Mouse (Mus musculus) hematopoietic stem cell, adult 5-6 weeks (primary cell): ENCODE data around the gene Pdha1. TPM values are rescaled to one million over a fixed set of nuclear protein-coding genes. Genes with fewer than 3 reads are reported as not detected.

Experiments
- ATAC-seq, 2 experiments: fragments of 125-278 bp in 1 of 2; replicated peaks in 1 of 2; 2 replicates each; pipeline ENCODE4 v1.8.0; 2016 to 2017; ENCODE audit warnings: inconsistent platforms in 2 of 2, mild to moderate bottlenecking in 2 of 2, moderate number of reproducible peaks in 2 of 2, low read depth in 1 of 2, moderate TSS enrichment in 1 of 2; ENCODE audit not compliant: low FRiP score in 2 of 2, poor library complexity in 2 of 2, severe bottlenecking in 2 of 2, insufficient read depth in 1 of 2, low TSS enrichment in 1 of 2
- total RNA-seq: library from RNA; stranded (forward); fragments of 172-1452, 232-1000 nt; gene quantifications from 2 replicates; pipeline ENCODE4 v1.2.3, GENCODE M21; 2017

Gene Pdha1
- total RNA-seq: 176 and 188 TPM in 2 replicates

DNA sequence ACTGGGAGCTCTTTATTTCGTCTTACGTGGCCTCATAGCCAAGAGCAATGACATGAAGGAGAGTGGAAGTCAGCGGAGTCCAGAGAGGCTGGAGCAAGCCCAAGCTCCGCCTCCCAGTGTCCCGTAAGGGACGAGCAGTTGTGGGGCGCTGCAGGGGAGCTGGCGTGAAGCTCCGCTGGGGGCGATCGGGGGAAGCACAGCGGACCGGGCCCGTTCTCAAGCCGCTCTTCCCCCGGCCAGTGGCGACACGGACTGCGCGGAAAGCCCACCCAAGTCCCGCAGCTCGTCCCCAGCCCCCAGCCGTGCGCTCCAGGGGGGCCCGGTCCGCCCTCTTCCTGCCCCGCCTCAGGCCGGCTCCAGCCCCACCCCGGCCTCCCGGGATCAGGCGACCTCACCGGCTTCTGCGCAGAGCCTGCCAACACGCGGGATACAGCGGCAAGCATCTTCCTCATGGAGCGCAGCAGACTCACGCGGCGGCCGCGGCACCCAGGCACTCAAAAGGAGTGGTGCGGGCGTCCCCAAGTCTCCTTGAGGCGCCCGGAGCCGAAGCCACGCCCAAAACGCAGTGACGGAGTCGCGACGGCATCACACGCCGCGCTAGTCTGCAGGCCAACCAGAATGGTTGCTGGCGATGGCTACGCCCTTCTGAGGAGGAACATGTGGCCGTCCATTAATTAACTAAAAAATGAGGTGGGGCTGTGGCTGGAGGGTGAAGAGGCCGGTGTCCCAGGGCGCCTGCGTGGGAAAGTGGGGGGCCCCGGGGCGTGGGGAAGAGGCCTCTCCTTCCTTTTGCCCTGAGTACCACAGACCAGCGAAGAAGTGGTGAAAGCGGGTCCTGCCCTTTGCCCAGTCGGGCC is at the start of gene Pdha1:
Gene Pdha1 (minus strand): TSS at position 553 of the 857 bp plus-strand sequence.
- ATAC-seq: peak; percentile 90 to 96

DNA sequence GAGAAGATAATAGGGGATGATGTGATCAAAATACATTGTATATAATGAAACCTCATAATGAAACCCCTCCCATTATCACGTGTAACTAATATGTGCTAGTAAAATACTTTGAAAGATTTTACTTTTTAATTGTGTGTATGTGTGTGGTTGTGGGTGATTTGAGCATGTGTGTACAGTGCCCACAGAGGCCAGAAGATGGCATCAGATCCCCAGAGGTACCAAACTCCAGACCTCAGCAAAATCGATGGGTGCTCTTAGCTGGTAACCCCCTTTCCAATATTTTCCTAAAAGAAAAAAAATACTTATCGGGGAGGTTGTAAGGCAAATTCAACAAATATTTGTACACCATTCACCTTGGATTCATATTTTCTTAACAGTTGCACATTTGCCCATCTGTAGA is 40.8 kb upstream of the Pdha1 start:
- ATAC-seq: no peak

DNA sequence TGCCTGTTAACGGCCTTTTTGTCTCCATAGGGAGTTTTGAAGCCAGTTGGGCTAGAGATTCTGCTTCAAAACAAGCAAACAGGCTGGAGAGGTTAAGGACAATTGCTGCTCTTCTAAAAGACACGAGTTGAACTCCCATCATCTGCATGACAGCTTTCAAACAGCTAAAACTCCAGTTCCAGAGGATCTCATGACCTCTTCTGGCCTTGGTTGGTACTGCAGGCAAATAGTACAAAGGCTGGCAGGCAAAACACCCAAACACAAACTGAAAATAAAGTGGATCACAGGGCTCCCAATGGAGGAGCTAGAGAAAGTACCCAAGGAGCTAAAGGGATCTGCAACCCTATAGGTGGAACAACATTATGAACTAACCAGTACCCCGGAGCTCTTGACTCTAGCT is 31.9 kb upstream of the Pdha1 start:
- ATAC-seq: peak; percentile 32 to 56; a peak in 2 of 4 replicates

DNA sequence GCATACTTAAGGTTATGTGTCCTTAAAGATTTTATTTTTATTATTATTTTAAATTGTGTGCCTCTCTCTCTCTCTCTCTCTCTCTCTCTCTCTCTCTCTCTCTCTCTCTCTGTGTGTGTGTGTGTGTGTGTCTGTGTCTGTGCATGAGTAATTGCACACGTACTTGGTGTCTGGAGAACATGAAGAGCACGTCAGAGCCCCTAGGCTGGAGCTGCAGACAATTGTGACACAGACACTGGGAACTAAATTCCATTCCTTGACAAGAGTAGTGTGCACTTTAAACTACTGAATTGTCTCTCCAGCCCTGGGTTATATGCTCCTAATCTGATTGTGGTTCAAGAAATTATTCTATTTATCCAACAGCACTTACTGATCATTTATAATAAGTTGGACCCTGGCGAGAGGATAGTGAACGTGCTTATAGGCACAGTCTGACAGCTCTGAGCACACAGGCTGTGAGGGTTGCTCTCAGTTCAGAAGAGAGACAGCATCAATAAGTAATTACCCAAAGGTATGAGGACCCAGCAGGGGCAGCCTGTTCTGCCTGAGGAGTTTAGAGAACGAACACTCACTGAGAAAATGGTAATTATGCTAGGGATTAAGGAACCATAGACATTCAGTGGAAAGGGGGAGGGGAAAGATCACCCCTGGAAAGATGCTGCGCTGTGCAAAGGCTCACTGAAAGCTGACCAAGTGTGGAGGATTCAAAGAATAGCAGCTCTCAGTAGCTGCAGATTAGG is 28.2 kb upstream of the Pdha1 start:
- no peak for ATAC-seq

DNA sequence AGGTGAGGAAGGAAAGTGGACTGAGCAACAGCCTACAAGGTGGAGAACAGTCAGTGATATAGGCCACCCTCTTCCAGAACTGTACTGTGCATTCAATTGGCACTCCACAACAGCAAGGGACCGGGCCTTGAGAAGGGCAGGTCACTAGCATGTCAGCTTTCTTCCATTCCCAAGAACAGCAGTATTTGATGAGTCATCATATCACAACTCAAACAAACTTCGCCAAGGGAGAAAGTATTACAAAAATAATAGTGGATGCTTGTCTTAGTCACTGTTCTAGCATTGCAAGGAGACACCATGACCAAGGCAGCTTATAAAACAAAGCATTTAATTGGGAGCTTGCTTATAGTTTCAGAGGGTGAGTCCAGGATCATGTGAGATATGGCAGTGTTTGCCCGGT is 26.0 kb upstream of the Pdha1 start:
- no peak for ATAC-seq

DNA sequence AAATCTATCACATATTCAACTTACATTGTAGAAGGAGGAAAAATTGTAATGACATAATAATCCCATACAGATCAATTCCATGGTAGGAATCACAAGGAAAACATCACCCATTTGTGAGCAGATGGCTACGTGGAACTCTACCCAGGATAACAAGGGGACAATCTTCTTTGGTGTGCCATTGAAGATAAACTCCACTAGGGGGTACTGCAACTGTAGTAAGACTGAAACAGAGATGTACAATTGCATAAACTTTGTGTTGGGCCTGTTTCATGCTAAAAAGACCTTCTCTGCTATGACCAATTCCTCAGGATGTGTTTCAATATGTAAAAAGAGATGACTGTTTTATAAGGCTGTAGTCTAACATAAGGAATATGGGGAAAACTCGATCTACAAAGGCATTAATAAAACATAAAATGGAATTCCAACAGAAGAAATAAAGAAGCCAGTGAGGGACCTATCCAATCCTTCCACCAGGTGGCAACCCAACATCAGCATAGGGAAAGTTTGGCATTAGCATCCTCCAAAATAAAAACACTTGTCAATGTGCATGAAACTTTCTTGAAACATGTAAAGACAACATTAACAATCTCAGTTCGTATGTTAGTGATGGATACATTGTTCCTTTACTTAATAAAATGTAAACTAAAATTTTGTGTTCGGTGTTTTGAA is 15.1 kb upstream of the Pdha1 start:
- ATAC-seq: peak in 1 of 2 experiments; percentile 49; a peak in 1 of 4 replicates

DNA sequence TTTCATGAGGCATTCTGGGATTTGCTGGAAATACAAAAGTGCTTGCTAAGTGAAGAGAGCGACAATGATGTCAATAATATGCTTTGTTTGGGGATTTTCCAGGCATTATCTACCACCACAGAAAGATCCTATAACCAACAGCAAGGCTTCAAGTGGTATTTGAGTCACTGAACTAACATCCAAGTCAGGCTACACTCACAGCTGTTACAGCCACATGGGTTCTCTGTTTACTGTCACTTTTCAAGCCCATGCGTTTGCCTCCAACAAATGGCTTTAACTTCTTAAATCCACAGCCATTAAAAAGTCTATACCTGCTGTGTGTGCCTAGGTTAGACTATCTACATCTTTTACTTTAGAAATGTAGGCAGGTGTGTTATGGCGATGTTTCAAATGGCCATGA is 10.6 kb upstream of the Pdha1 start:
- ATAC-seq: no peak

DNA sequence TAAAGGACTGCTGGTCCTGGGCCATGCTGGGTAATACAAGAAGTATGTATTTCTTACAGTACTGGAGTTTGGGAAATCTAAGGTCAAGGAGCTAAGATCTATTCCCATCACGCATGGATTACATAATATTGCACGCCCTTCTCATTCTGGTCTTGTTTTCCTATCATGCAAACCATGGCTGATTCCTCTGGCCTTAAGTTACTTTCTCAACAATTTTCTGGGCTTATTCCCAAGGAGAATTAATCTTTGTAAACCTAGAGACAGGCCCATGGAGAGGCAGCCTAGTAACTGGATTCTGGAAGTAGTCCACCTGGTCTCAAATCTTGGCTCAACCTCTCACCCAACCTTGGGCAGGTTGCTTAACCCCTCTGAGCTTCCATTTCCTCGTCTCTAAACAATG is 9.2 kb upstream of the Pdha1 start:
- ATAC-seq: no peak

DNA sequence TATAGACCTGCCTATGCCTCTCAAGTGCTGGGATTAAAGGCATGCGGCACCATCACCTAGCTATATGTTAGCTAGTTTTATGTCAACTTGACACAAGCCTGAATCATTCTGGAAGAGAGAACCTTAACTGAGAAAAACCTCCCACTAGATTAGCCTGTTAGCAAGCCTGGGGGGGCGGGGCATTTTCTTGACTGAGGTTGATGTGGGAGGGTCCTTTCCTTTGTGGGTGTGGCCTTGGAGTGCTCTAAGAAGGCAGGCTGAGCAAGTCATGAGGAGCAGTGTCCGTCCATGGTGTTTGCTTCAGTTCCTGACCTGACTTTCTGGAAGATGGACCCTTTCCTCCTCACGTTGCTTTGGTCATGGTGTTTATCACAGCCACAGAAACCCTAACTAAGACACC is 8.6 kb upstream of the Pdha1 start:
- no peak for ATAC-seq

DNA sequence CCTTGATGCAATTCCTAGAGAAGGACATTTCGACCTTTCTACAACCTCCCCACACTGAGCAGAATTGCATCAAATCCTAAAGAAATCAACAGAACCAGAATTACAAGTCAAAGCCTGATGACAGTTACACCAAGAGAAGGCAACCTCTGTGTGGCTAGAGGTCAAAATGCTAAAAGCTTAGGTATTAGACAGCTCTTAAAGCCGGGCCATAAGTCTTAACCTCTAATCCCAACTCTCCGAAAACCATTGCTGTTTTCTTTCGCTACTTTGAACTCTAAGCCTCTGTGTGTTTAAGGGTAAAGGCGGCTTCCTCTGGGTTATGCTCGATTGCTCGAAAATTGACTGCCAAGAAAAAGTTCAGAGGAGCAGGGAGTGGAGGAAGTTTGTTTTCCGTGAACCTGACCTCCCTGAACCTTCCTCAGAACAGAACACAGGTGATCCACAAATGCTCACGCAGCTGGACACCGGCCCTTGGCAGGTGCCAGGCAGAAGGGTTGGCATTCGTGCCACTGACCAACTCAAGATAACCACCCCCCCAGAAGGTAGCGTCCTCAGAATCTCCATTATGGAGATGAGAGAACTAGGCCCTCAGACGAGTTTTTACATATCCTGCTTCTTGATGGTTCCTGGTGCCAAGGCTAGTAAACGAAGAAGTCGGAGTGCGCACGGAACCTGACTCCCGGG is 894 bp downstream of the Pdha1 start:
- no peak for ATAC-seq

DNA sequence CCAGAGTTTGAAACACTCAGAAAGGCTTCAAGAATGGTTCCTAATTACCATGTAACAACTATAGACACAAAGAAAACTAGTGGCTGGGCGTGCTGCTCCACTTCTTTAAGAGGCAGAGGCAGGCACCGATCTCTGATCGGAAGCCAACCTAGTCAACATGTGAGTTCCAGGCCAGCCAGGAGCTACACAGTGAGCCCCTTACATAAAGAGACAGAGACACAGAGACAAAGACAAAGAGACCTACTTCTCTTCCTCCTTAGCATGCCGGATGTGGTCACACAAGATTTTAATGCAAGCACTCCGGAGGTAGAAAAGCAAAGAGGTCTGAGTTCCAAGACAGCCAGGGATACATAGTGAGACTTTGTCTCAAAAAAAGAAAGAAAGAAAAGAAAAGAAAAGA is 2.1 kb downstream of the Pdha1 start:
- 0 out of 4 replicates have a peak, but pooled peaks of 1 of the 2 experiments have one; percentile 3 for ATAC-seq

DNA sequence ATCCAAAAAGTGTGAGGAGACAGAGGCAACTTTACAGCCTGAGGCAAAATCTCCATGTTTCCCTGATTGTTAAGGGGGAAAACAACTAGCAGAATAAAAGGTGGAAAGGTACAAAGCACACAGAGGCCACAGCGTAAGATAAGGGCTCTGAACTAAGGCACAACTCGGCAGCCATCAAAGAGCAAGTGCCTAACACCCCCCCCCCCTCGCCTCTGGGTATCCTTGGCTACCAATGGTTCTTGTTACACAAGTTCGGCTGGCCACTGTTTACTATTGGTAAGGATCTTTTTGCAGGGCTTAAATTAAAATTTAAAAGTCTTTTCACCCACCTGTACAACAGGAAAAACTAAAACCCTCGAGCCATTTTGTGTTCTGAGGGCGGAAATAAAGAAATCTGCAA is 2.5 kb downstream of the Pdha1 start:
- no peak for ATAC-seq

DNA sequence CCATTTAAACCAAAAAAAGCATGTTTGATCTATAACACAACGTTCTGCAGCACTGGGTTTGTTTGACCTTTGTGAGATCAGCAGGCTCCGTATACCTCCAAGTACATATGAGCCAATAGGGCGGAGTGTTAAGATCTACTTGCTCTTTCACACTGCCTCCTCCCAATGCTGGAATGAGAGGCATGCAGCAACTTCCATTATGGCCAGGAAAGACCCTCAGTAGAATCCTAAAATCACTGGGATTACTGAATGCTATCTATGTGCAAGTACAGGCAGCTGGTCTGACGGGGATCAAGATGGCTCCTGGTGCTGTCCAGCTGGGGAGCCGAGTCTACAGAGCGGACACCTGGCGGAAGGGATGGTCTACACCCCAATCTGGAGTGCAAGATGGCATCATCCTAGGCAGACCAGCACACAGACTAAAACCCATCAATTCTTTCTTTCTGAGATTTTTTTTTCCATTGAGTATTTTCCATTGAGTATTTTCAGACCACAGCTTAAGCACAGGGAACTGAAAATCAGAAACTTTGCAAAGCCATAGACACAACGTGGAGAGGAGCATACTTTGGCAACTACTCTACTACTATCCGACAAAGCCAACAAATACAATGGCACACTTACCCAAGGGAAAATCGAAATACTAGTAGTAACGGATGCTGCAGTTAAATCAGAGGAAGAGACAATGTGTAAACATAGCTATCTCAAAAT is 3.9 kb downstream of the Pdha1 start:
- no peak for ATAC-seq

DNA sequence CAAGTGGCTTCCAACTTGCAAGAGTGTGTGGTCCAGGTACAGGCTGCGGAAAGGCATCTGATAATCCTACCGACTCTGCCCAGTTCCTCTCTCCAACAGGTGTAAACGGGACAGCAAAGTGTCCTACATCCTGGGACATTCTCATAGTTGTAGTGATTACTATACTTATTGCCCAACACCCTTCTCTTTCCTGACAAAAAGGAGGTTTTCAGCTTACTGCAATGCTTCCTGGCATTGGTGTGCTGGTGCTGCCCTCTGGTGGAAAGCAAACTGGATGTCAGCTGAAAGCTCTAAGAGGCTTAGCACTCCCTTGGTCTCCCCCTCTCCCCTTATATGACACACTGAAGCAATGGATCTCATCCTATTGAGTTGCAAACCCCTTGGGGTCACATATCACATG is 21.6 kb downstream of the Pdha1 start:
- ATAC-seq: peak; percentile 77 to 82; a peak in 3 of 4 replicates

DNA sequence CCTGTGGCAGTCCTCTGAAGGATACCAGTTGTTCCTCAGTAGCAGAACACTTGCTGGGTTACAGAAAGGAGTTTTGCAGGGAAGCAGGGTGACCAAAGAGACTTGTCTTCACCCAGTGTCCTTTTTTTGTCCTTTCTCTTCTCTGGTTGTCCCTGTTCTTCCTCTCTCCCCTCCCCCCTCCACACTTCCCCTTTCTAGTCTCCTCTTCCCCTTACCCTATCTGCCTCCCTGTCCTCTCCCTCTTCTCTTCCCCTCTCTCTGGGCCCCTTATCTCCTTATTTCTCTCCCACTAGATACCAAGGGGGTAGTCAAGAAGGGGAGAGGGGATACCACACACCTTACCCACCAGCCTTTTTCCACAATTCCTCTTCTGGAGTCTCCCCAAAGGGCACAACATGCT is 22.1 kb downstream of the Pdha1 start:
- ATAC-seq: peak; percentile 66 to 80; a peak in 3 of 4 replicates

DNA sequence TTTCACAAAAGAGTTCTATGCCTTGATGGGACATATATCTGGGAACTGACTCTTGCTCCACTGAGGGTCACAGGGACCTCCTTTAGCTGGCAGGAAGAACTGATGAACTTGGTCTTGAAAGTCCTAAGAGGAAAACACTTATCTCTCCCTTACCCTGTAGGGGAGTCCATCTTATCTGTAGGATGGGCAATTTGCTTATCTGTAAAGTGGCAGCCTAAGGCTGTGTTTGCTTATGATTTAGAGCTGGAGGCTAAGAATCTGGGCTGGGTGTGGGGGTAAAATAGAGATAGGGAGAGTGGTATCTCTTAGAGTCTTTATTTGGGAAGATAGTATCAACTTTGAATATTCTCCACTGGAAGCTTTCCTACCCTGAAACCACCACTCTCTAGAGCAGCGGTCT is 24.4 kb downstream of the Pdha1 start:
- no peak for ATAC-seq

DNA sequence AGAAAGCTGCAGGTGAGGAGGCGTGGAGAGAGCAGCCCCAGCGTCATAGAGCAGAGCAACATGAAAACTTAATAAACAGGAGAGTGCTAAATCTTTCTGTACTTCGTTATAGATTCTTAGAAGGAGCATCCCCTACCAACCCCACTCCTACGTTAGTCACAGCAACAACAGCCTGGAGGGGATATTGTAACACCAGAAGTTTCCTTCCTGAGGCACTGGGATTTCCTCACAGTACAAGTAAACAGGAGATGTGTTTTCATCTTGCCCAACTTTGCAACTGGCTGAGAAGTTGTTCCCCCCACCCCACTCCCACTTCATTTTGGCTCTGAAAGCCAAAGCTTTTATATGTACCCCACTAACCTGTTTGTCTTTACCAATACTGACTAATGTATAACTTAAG is 30.4 kb downstream of the Pdha1 start:
- no peak; a peak in 1 of 4 replicates for ATAC-seq
